Mouse (Mus musculus) layer of hippocampus, postnatal 25 days (tissue): ENCODE results near the gene Gan. TPM values are rescaled to one million over a fixed set of nuclear protein-coding genes. Genes with fewer than 3 reads are reported as not detected.

Experiments used
- total RNA-seq, 2 experiments: library from RNA; stranded (reverse); gene quantifications; 2 replicates each; pipeline ENCODE4 v1.2.3; 2021

Gan gene
- total RNA-seq, 2 experiments from 2014 or later = 15.0 to 18.3 TPM

Other genes with a start within 250 kb of the Gan start
- 10 to 100 TPM; 13.2 to 17.6 TPM for gene Cmc2, start 236.7 kb upstream of the Gan start, total RNA-seq
- 1 to 10 TPM; 1.2 to 1.3 TPM for gene Cenpn, start 236.4 kb upstream of the Gan start, total RNA-seq
- gene Atmin, start 214.7 kb upstream of the Gan start, total RNA-seq = 10 to 100 TPM; 37.0 to 42.9 TPM
- gene 1700030J22Rik, start 179.2 kb upstream of the Gan start, total RNA-seq = 1 to 10 TPM; 8.1 to 8.5 TPM
- 10 to 100 TPM; 42.0 to 45.7 TPM for gene Gcsh, start 164.6 kb upstream of the Gan start, total RNA-seq
- under 1 TPM in 1 of 2 experiments, not detected in 1; 0.10 TPM for gene Pkd1l2, start 75.7 kb upstream of the Gan start, total RNA-seq
- gene Bco1, start 62.3 kb upstream of the Gan start, total RNA-seq = not detected
- 100 to 1,000 TPM; 288 to 289 TPM for gene Cmip, start 98.9 kb downstream of the Gan start, total RNA-seq